Mouse (Mus musculus): ENCODE results near the gene Sephs2. TPM values are rescaled to one million over a fixed set of nuclear protein-coding genes. Genes with fewer than 3 reads are reported as not detected.
A peak's percentile ranks its signal among the peaks of the same experiment; 100 is the strongest.

The Sephs2 gene
- 10 to 100 TPM; 38.1 to 45.4 (median 41.6) TPM for total RNA-seq (2022)

DNA sequence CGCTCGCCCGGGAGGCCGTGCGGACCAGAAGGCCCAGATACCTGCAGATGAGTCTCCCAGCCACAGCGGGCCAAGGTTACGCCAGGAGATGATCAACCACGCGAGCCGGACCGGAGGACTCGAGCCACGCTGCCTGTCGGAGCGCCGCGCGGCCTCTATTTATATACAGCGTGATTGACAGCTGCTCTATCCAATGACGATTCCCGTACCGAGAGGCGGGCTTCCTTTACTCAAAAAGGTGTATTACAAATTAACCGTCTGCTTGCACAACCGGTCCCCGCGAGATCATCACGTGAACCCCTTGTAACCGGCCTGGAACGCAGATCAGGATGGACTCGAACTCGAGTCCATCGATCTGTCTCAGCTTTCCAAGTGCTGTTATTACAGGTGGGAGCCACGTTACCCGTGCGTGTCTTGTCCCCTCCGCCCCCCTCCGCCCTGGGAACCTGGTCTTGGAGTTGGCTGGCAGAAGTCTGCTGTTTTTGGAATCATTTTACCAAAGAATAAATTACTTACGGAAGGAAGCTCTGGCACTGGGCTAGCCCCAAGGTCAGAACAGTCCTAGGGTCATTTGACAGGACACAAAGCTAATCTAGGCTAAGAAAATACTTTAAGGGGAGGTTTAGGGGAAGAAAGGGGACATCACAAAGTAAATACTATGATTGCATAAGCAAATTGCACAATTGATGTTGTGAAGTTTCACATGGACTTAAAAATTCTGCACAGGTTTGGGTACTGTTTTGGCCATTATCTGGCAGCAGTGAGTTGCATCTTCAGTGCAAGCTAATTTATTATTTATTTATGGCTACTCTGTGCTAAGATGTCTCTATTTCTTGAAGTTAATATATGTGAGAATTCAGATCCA, at the start of gene Sephs2:
Gene Sephs2, minus strand, starts transcription at position 131 of the 865 bp plus-strand sequence.
- peak; percentile 94 for DNase-seq (ENCODE audit: low spot score in 2 of 2)

DNA sequence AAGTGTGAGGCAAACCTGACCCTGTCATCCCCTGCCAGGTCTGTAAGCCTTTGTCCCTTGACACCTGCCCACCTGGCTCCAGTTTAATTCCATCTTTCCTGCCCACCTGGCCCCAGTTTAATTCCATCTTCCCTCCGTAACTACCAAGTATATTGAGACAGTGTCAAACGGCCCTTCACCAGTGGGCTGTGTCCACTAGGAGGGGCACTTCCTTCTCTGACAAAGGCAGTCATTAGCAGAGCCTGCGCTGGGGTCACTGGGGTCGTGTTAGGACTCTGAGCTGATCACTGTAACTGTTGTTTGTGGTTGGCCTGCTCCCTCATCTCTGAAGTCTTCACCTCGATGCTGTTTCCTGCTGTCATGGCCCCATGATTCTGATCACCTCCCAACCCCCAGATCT, 48.2 kb upstream of the Sephs2 start:
- DNase-seq (ENCODE audit: low spot score in 2 of 2) = no peak

DNA sequence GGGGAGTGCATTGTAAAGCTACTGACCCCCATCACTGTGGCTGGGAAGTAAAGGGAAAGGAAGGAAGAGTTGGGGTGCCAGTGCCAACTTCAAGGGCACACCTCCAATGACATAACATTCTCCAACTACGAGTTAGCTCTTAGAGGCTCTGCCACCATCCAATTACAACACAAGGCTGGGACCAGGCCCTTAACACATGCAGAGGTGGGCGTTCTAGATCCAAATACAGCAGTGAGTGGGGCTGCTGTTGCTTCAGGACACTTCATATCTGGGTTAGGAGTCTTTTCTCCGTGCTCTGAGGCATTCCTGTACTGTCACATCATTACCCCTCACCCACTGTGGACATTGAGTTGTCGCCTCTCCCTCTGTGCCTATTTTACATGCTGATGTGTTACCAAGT, 47.3 kb upstream of the Sephs2 start:
- DNase-seq (ENCODE audit: low spot score in 2 of 2) = no peak

DNA sequence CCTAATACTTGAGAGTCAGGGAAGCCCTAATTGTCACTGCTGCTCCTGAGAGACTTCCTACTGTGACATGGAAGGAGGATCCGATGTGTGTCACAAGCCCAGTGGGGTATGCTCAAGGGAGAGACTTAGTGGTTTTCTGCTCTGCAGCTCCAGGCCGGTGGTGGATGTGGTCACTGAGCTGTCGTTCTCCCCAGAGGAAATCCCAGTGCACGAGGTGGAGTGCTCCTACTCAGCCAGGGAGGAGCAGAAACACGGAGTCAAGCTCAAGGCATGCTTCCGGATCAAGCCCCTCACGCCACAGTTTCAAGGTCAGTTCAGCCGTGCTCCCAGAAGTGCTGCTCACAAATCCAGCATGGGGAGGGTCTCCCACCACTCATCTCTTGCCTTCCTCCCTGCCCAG, 40.1 kb upstream of the Sephs2 start:
- DNase-seq (ENCODE audit: low spot score in 2 of 2) = no peak

DNA sequence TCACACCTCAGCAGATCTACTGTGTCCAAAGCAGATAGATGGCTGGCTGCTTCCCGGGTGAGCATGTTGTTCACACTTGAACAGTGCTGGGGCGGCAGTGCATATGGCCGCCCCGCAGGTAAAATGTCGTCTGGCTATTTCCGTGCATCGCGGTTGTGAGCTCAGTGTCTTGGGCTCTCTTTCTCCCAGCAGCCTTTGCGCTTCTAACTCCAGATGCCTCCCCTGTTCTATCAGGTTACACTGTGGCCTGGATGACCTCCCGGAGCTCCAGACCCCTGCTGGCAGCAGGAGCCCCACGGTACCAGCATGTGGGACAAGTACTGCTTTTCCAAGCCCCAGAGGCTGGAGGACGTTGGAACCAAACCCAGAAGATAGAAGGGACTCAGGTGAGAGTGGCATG, 36.1 kb upstream of the Sephs2 start:
- DNase-seq (ENCODE audit: low spot score in 2 of 2) = no peak

DNA sequence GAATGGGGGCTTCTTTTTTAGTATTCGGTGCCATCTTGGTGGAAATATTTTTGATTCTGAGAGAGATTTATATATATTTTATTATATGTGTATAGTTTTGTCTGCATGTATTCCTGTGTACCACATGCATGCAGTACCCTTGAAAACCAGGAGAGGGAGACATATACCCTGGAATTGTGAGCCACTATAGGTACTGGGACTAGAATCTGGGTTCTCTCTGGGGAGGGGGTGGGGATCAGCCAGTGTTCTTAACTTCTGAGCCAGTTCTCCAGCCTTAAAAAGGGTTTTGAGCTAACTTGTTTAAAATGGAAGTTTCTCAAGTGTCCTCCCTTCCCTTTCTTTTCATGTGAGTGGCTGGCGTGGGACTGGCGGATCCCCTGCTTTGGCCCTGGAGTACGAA, 35.0 kb upstream of the Sephs2 start:
- peak in 1 of 2 experiments; percentile 9 for DNase-seq (ENCODE audit: low spot score in 2 of 2)

DNA sequence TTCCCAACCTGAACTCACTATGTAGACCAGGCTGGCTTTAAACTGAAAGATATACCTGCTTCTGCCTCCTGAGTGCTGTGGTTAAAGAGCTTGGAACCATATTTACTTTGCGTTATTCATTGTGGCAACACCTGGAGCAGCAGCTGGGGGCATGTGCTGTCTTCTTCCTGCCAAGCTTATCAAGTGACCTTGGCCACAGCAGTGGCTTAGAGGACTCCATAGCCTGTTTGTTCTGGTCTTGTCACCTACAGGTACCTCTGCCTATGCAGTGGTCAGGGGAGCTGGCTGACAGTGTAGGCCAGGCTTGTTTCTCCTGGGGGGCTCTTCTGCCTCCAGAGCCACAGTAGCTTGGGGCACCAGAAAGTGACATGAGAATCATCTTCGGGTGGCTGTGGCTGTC, 34.6 kb upstream of the Sephs2 start:
- no peak for DNase-seq (ENCODE audit: low spot score in 2 of 2)

DNA sequence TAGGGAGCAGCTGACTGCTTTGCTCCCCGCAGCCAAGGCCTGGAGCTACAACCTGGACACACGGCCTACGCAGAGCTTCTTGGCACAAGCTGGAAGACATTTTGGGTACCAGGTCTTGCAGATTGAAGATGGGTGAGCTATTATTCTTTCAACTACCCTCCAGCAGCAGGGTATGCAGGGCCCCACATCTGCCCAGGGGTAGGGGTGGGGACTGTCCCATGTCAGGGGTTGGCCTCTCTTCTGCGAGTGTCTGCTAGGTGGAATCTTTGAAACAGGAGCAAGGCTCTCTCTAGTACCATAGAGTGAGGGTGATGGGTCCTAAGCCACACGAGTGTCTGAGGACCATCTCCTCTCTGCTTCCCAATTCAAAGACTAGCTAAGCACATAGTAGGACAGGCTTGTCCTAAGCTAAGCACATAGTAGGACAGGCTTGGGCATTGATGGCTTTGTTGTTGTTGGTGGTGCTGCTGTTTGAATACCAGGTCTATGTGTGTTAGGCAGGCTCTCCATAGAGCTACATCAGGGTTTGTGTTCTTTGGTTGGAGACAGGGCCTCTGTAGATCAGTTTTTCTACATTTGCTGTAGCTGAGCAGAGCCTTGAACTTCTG, 23.8 kb upstream of the Sephs2 start:
- no peak for DNase-seq (ENCODE audit: low spot score in 2 of 2)

DNA sequence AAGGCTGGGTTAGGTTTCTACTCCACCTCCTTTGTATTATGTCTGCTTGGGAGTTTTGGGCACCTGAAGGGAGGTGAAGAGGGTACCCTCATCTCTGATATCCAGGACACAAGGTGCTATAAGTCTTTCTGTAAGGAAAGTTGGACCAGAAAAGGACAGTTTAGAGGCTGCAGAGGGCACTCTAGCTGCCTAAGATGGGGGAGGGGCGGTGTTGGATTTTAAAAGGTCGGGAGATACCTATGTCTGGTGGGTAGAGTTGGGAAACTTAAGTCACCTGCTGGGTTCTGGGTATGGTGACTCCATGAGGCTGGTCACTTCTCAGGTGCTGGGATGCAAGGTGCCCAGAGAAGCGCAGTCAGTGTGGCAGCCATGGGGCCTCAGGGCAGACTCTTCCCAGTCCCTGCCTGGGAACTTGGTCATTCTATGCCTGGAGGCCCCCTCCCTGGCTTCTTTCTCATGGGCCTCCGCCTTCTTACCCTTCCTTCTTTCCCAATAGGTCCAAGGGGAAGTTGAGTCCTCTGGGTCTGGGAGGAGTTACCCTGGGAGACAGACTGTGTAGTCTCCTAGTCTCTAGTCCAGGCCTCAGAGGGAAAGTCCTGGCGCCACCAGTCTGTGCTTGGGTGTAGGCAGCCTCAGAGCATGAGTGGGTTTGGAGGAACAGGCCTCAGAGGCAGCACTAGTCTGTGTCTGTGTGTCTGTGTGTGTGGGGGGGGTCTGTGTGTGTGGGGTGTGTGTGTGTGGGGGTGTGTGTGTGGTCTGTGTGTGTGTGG, 23.1 kb upstream of the Sephs2 start:
- DNase-seq (ENCODE audit: low spot score in 2 of 2) = no peak

DNA sequence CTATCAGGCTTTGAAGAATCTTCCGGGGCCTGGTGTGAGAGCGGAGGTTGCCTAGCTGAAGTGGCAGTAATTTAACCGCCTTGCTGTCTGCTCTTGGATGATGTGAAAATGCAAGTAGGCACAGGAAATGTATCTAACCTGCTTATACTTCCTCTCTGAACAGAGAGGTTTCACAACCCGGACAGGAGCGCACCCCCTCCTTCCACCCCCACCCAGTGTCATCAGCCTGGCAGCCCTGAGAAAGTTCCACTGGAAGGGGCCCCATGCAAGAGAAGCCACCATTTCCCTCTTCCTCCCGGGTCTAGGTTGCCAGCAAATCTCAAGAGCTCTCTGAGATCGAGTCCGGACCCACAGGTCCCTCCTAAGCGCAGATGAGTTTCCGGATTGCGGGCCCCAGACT, 22.2 kb upstream of the Sephs2 start, which contains the start of gene Itgal:
Gene Itgal, plus strand, starts transcription at position 163 of the 400 bp plus-strand sequence.
- no peak for DNase-seq (ENCODE audit: low spot score in 2 of 2)

DNA sequence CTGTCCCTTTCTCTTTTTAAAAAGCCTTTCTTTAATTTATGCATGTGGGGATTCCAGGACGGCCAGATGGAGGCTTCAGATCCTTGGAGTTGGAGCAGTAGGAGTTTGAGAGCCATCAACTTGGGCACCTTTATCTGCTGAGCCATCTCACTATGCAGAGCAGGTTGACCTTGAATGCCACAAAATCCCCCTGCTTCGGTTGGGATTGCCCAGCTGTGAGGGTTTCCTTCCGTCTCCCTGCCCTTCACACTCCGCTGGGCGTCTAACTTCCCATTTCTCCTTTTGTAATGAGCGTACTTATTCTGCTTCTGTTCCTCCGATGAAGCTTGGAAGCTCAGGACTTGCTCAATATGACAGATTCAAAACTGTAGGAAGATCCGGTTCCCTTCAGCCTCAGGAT, 16.3 kb upstream of the Sephs2 start:
- DNase-seq (ENCODE audit: low spot score in 2 of 2) = no peak

DNA sequence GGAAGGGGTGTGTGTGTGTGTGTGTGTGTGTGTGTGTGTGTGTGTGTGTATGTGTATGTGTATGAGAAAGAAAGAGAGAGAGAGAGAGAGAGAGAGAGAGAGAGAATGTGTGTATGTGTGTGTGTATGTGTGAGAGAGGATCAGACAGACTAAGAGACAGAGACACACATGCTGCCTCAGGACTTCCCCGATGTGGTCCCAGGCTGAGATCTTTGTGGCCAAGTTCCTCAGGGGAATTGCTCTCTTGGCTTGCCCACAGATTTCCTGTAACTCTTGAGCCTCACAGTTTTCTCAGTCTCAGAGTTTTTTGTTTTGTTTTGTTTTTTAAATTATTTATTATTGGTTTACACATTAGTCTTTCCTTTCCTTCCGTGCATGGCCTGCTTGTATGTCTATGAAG, 15.5 kb upstream of the Sephs2 start:
- DNase-seq (ENCODE audit: low spot score in 2 of 2) = no peak

DNA sequence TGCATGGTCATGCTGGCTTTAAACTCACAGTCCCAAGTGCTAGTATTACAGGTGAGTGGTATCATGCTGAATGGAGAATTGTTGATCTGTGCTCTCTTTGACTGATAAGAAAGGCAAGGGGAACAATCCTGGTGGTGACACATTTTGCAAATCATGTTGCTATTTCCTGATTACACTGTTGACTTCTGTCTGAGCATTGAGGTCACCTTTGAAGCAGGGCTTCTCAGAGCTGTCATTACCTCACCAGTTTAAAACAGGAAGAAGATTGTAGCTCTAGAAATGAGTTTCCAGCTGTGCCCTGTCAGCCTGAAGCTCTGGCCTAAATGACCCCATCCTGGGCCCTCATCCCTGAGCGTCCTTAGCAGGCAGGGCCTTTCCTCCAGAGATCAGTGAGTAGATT, 14.1 kb upstream of the Sephs2 start:
- no peak for DNase-seq (ENCODE audit: low spot score in 2 of 2)

DNA sequence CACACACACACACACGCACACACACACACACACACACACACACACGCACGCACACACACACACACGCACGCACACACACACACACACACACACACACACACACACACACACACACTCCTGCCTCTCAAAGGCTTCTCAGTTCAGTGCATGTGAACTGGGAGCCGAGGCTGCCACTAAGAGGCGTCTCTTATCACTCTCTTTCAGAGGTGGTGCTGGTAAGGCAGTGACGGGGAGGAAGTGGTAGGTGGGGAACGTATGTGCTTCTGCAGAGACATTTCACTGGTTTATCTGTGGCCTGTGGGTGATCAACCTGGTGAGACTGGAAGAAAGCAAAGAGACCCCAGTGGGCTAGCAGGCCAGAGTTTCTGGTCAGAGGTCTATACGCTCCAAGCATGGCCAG, 11.3 kb upstream of the Sephs2 start:
- no peak for DNase-seq (ENCODE audit: low spot score in 2 of 2)

DNA sequence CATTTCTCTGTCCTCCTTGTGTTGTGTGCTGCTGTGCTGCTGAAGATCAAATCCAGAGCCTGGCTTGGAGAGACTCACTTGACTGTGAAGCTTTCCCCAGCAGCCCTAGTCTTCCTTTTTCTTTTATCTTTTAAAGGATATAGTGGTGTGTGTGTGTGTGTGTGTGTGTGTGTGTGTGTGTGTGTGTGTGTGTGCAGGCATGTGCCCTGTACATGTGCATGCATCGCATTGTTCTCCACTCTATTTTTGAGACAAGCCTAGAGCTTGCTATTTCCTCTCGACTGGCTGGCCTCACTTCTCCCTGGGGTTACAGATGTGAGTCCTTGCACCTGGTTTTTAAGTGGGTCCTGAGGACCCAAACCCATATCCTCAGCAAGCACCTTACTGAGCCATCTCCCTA, 8.3 kb upstream of the Sephs2 start:
- no peak for DNase-seq (ENCODE audit: low spot score in 2 of 2)

DNA sequence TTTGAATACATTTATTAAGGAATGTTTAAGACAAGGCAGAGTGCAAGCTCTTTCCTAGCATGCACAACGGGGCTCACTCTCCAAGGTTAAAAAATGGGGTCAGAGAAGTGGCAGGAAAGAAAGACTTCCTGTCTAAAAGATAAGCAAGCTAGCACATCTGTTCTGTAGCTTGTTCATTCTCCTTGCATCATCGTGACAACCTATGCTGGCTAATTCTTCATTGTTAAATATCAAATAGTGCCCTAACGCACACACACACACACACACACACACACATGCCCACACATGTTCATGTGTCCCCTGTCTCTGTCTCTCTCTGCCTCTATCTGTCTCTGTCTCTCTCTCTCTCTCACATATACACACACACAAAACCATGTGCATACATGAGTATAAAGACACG, 7.3 kb upstream of the Sephs2 start:
- no peak for DNase-seq (ENCODE audit: low spot score in 2 of 2)

DNA sequence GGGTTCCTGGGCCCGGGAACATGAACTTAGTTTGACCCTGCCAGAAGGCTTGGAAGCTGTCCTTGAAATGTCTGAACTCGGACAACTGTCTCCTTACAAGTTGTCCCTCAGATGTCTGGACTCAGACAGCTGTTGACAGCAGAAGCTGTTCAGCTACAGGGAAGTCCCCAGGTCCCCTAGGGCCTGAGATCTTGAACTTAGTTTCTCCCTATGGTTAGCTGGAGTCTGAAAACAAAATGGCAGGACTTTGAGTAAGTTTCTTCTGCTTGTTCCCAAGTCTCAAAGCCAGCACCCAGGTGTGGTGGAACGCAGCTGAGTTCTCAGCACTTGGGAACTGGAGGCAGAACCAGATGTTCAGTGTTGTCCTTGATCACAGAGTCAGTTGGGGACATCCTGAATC, 6.2 kb upstream of the Sephs2 start:
- DNase-seq (ENCODE audit: low spot score in 2 of 2) = no peak

DNA sequence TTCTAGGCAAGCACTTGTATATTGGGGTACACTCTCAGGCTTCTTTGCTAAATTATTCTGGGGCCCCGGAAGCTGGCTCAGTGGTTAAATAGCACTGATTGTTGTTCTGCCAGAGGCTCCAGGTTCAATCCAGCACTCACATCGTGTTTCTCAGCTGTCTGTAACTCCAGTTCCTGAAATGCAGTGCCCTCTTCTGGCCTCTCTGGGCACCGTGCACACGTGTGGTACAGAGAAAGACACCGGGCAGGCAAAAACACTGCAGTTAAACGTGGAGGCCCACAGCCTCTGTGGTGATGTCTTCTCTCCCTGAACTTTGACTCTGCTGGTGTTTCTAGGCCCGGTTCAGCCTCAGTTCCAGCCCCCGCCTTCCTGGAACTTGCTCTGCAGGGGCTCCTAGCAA, 4.5 kb upstream of the Sephs2 start:
- DNase-seq (ENCODE audit: low spot score in 2 of 2) = no peak

DNA sequence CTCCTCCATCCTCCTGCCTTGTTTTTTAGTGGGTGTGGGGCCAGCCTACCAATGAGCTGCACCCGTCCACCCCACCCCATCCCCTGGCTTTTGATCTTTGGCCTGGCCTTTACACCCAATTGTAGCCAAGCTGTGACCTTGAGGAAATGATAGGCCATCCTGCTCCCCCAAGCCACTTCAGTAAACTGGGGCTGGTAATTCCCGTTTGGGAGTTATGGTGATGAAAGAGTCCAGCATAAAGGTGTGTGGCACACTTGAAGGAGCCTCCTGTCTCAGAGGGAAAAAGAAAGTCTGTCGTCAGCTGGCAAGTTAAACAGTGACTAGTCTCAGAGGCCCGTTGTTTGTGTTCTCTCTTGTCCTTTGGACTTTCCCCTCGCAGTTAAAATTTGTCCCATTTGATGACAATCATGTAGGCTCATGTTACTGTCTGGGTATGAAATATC, 2.7 kb upstream of the Sephs2 start:
- no peak for DNase-seq (ENCODE audit: low spot score in 2 of 2)

DNA sequence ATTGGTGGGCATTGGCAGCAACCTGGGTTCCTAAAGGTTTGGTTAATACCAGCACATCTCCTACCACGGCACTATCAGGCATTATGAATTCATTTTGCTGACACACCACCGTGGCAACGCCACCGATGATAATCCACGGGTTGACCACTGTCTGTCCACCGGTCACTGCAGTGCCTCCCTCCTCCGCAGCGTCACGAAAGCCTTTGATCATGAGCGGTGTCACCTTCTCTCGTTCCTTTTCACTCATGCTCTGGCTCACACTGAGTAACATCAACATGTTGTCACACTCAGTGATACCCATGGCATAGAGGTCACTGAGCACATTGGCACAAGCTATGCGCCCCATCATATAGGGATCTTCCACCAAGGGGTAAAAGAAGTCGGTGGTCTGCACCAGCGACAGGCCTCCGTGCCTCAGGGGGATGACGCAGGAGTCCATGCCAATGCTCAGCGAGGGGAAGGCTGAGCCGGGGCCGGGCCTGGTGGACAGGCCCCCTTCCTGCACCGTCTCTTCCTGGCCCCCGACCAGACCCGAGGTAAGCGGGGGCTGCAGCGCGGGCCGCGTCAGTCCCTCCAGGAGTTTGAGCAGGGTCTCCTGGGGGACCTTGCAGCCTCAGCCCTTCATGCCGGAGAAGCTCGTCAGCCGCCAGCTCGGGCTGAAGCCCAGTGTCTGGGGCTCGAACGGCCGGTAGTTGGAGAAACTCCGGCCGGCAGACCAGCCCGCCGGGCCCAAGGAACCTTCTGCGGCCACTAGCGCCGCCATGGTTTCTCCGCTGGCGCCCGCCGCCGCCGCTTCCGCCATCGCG, 534 bp downstream of the Sephs2 start:
- peak; percentile 12 to 19 for DNase-seq (ENCODE audit: low spot score in 2 of 2)

DNA sequence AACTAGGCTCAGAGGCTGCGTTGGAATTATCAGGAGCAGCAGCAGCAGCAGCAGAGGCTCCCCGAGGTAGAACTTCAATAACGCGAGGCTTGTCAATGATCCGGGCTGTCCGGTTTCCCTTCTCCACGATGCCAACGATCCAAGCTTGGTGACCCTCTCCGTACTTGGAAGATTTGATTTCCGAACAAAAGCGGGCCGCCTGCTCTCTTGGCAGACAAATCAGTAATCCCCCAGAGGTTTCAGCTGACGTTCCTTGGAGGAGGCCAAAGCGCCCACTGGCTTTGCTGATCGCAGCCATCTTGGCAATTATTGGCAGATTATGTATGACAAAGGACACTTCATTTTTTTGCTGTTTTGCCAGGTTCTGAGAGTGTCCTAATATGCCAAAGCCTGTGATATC, 1.3 kb downstream of the Sephs2 start:
- DNase-seq (ENCODE audit: low spot score in 2 of 2) = no peak
